Mouse (Mus musculus) cortical plate, adult 2 months (tissue): Measurements from ENCODE around the gene Npb.

Experiments used
- CTCF ChIP-seq: fragments of 200-500 bp; IDR thresholded peaks from 2 replicates; pipeline ENCODE4 v1.5.1; 2011; ENCODE audit warnings: mild to moderate bottlenecking, control low read depth, low read length; ENCODE audit not compliant: insufficient read depth; ENCODE audit errors: extremely low read depth
- POLR2A ChIP-seq: fragments of 200-500 bp; IDR thresholded peaks from 2 replicates; pipeline ENCODE4 v1.6.1; 2011; ENCODE audit warnings: mild to moderate bottlenecking, low read length, control low read depth; ENCODE audit not compliant: insufficient read depth; ENCODE audit errors: extremely low read depth

- TF ChIP-seq CTCF = no peak
- TF ChIP-seq POLR2A = no peak
Measured at GRCm38 (mm10) chr11:120630401-120630871, 22.2 kb downstream of the Npb start.
